13 mouse cellular contexts compared by ENCODE assay signal in the genomic region with DNA sequence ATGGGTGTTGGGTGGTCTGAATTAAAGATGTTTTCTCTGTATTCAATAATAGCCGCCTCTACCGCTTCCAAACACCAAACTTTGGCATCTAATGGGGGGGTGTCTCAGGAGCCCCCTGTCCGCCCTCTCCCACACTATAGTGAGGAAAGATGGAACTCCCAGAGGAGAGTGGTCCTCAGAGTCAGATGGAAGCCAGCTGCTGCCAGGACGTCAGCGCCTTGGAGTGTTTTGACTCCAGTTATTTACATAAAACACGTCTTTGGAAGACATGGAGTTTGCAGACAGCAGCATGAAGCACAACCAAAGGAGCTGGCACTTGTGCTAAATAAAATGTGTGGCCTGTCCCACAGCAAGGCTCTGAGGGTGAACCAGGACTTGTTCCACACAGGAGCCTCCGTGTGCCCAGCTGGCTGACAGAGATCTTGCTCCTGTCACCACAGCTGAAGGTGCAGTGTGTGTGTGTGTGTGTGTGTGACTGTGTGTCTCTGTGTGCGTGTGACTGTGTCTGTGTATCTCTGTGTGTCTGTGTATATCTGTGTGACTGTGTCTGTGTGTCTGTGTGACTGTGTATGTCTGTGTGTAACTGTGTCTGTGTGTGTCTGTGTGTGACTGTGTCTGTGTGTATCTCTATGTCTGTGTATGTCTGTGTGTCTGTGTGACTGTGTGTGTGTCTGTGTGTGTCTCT. TPM values are rescaled to one million over a fixed set of nuclear protein-coding genes. Genes with fewer than 3 reads are reported as not detected.
DNase-seq lines count a peak whose midpoint lies in the region; ATAC-seq and TF ChIP-seq lines count a peak whose summit lies in the region.
"Had no signal": no experiment of that assay in that cellular context is flagged by ENCODE, and none has a peak within 500 bp of the region (broad histone marks: within the 10 kb centered on the region; RNA-seq: fewer than 3 reads in every experiment).

No protein-coding gene starts in this region.

- no peak for TF ChIP-seq CTCF in intestine, postnatal 0 days (IDR thresholded peaks at IDR 0.05; ENCODE audit: low read depth)
- TF ChIP-seq CTCF in liver, embryonic 14.5 days (IDR thresholded peaks at IDR 0.05; ENCODE audit: low read depth): no peak

- H3K27me3 ChIP-seq in heart, embryonic 11.5 days (ENCODE audit: control insufficient read depth, insufficient read depth, low read length): peaks cover 9% of the 10 kb centered on the region; the same call in 1 of the 2 replicates
- no peaks in the 10 kb centered on the region for H3K27me3 ChIP-seq in intestine, embryonic 16.5 days (replicated peaks; ENCODE audit: control insufficient read depth, insufficient read depth, low read length)
- H3K27me3 ChIP-seq in intestine, postnatal 0 days (replicated peaks; ENCODE audit: control insufficient read depth, insufficient read depth, low read length): no peaks in the 10 kb centered on the region
- H3K27me3 ChIP-seq in lung, embryonic 15.5 days: no peaks in the 10 kb centered on the region
- H3K27me3 ChIP-seq in liver, embryonic 14.5 days (ENCODE audit: control insufficient read depth, insufficient read depth, low read length): no peaks in the 10 kb centered on the region
- H3K27me3 ChIP-seq: hindbrain, embryonic 13.5 days; neural tube, embryonic 13.5 days had no signal

- peak overlapping the region; percentile 51; the same call in 1 of the 2 replicates for H3K27ac ChIP-seq in heart, embryonic 11.5 days (ENCODE audit: low read depth, low read length)
- no peak overlapping the region; the same call in 1 of the 2 replicates for H3K27ac ChIP-seq in intestine, embryonic 16.5 days (ENCODE audit: low read length)
- H3K27ac ChIP-seq in intestine, postnatal 0 days (ENCODE audit: low read depth, low read length): no peak overlapping the region
- H3K27ac ChIP-seq in lung, embryonic 15.5 days: peak overlapping the region; percentile 38; the same call in 1 of the 2 replicates
- H3K27ac ChIP-seq in liver, embryonic 14.5 days: no peak overlapping the region
- H3K27ac ChIP-seq: hindbrain, embryonic 13.5 days; neural tube, embryonic 13.5 days had no signal

- TF ChIP-seq EP300 in liver, embryonic 14.5 days (IDR thresholded peaks at IDR 0.05; ENCODE audit: low read depth): no peak

- no peaks in the 10 kb centered on the region for H3K36me3 ChIP-seq in heart, embryonic 11.5 days (ENCODE audit: control insufficient read depth, insufficient read depth, low read length)
- H3K36me3 ChIP-seq in intestine, embryonic 16.5 days (ENCODE audit: control insufficient read depth, insufficient read depth, low read length): peaks cover 4% of the 10 kb centered on the region; the same call in 1 of the 2 replicates
- peaks cover 23% of the 10 kb centered on the region for H3K36me3 ChIP-seq in intestine, postnatal 0 days (ENCODE audit: control insufficient read depth, insufficient read depth)
- no peaks in the 10 kb centered on the region for H3K36me3 ChIP-seq in lung, embryonic 15.5 days
- H3K36me3 ChIP-seq in liver, embryonic 14.5 days (replicated peaks; ENCODE audit: control insufficient read depth, insufficient read depth, low read depth): no peaks in the 10 kb centered on the region
- H3K36me3 ChIP-seq: hindbrain, embryonic 13.5 days; neural tube, embryonic 13.5 days had no signal

- ATAC-seq in heart, embryonic 11.5 days (replicated peaks; ENCODE audit: insufficient number of reproducible peaks, low FRiP score, low TSS enrichment): no peak
- peak; percentile 47; the same call in 1 of the 2 replicates for ATAC-seq in intestine, embryonic 16.5 days
- no peak for ATAC-seq in intestine, postnatal 0 days
- ATAC-seq in lung, embryonic 15.5 days (ENCODE audit: borderline replicate concordance, extremely low read depth, low FRiP score, low TSS enrichment): peak; percentile 68
- peak; percentile 52; the same call in 1 of the 2 replicates for ATAC-seq in liver, embryonic 14.5 days (ENCODE audit: insufficient read depth)
- ATAC-seq: forebrain, postnatal 0 days had no signal

- H3K9ac ChIP-seq in heart, embryonic 11.5 days (ENCODE audit: low read depth, low read length): no peak overlapping the region
- no peak overlapping the region for H3K9ac ChIP-seq in intestine, embryonic 16.5 days (ENCODE audit: low read depth, low read length)
- no peak overlapping the region for H3K9ac ChIP-seq in intestine, postnatal 0 days (ENCODE audit: low read depth, low read length)
- no peak overlapping the region for H3K9ac ChIP-seq in lung, embryonic 15.5 days
- no peak overlapping the region; the same call in 1 of the 2 replicates for H3K9ac ChIP-seq in liver, embryonic 14.5 days (replicated peaks)
- H3K9ac ChIP-seq: forebrain, postnatal 0 days; hindbrain, embryonic 13.5 days; neural tube, embryonic 13.5 days had no signal

- WGBS in heart, embryonic 11.5 days (ENCODE audit: insufficient replicate concordance): 37% methylated on average over 8 of the region's 8 CpGs
- 49% methylated on average over 8 of the region's 8 CpGs for WGBS in intestine, embryonic 16.5 days
- 62% methylated on average over 8 of the region's 8 CpGs for WGBS in intestine, postnatal 0 days
- WGBS in lung, embryonic 15.5 days: 40% methylated on average over 8 of the region's 8 CpGs
- 55% methylated on average over 8 of the region's 8 CpGs for WGBS in liver, embryonic 14.5 days (ENCODE audit: insufficient replicate concordance)

- no peak overlapping the region for H3K4me3 ChIP-seq in heart, embryonic 11.5 days (ENCODE audit: low read depth, low read length)
- no peak overlapping the region for H3K4me3 ChIP-seq in intestine, embryonic 16.5 days (ENCODE audit: low read length)
- H3K4me3 ChIP-seq in intestine, postnatal 0 days (ENCODE audit: low read depth, low read length): no peak overlapping the region
- no peak overlapping the region for H3K4me3 ChIP-seq in lung, embryonic 15.5 days
- H3K4me3 ChIP-seq in liver, embryonic 14.5 days (ENCODE audit: insufficient read depth in 1 of 2, low read depth in 2 of 2, low read length in 2 of 2): no peak overlapping the region
- H3K4me3 ChIP-seq: hindbrain, embryonic 13.5 days; neural tube, embryonic 13.5 days had no signal

- H3K4me1 ChIP-seq in heart, embryonic 11.5 days (ENCODE audit: control insufficient read depth, insufficient read depth, low read length): peaks cover 21% of the 10 kb centered on the region
- peaks cover 8% of the 10 kb centered on the region for H3K4me1 ChIP-seq in intestine, embryonic 16.5 days (ENCODE audit: control insufficient read depth, insufficient read depth, low read length)
- no peaks in the 10 kb centered on the region for H3K4me1 ChIP-seq in intestine, postnatal 0 days (replicated peaks; ENCODE audit: control insufficient read depth, insufficient read depth, low read length)
- peaks cover 27% of the 10 kb centered on the region for H3K4me1 ChIP-seq in lung, embryonic 15.5 days
- H3K4me1 ChIP-seq in liver, embryonic 14.5 days (replicated peaks; ENCODE audit: control insufficient read depth in 2 of 2, insufficient read depth in 2 of 2, low read length in 1 of 2): peaks cover 0 to 8% of the 10 kb centered on the region in 2 experiments; a peak in 2 of 4 replicates
- H3K4me1 ChIP-seq: hindbrain, embryonic 13.5 days; neural tube, embryonic 13.5 days had no signal

- H3K4me2 ChIP-seq in heart, embryonic 11.5 days: no peak overlapping the region
- no peak overlapping the region for H3K4me2 ChIP-seq in intestine, embryonic 16.5 days (ENCODE audit: low read depth, low read length)
- no peak overlapping the region for H3K4me2 ChIP-seq in intestine, postnatal 0 days (replicated peaks; ENCODE audit: low read depth)
- H3K4me2 ChIP-seq in lung, embryonic 15.5 days: no peak overlapping the region
- H3K4me2 ChIP-seq in liver, embryonic 14.5 days (ENCODE audit: low read depth): no peak overlapping the region
- H3K4me2 ChIP-seq: hindbrain, embryonic 13.5 days; neural tube, embryonic 13.5 days had no signal

- no peak for DNase-seq in heart, adult 9 months (ENCODE audit: low spot score in 2 of 2)
- no peak for DNase-seq in lung, postnatal 4 days
- no peak for DNase-seq in liver, embryonic 14.5 days (ENCODE audit: low read depth in 3 of 3, low spot score in 3 of 3)
- no peak for DNase-seq in right cerebral cortex, postnatal 25 days
- DNase-seq: adrenal gland, adult 8-10 months; forebrain, postnatal 0 days; kidney, adult 18-20 months had no signal

- no peaks in the 10 kb centered on the region; the same call in 1 of the 2 replicates for H3K9me3 ChIP-seq in heart, embryonic 11.5 days (replicated peaks; ENCODE audit: control insufficient read depth, low read length)
- H3K9me3 ChIP-seq in intestine, embryonic 16.5 days (ENCODE audit: control insufficient read depth, low read length): 0 out of 2 replicates have a peak, but pooled peaks cover 4% of the 10 kb centered on the region
- peaks cover 8% of the 10 kb centered on the region; the same call in 1 of the 2 replicates for H3K9me3 ChIP-seq in intestine, postnatal 0 days (ENCODE audit: control insufficient read depth)
- peaks cover 3% of the 10 kb centered on the region; the same call in 1 of the 2 replicates for H3K9me3 ChIP-seq in lung, embryonic 15.5 days
- H3K9me3 ChIP-seq in liver, embryonic 14.5 days (ENCODE audit: control insufficient read depth, low read length): no peaks in the 10 kb centered on the region

RNA-seq across cellular contexts. Expression of a gene that starts 20.2 kb away (rescaled TPM):
- 24.6 and 25.0 TPM in 2 replicates for polyA plus RNA-seq in heart, embryonic 11.5 days (2014; fragmentation: Nextera tagmentation; extraction: Ambion mirVana)
- polyA plus RNA-seq in intestine, embryonic 16.5 days (2015; fragmentation: Nextera tagmentation; extraction: Ambion mirVana): 15.8 and 18.2 TPM in 2 replicates
- polyA plus RNA-seq in intestine, postnatal 0 days (2015; fragmentation: Nextera tagmentation; extraction: Ambion mirVana): 7.8 and 9.2 TPM in 2 replicates
- polyA plus RNA-seq in lung, embryonic 15.5 days (2015; fragmentation: Nextera tagmentation; extraction: Ambion mirVana): 40.6 and 44.7 TPM in 2 replicates
- polyA plus RNA-seq in liver, embryonic 14.5 days (2012; rRNA removed): 8.6 and 11.3 TPM in 2 replicates
- 4.7 and 6.6 TPM in 2 replicates for polyA plus RNA-seq in liver, embryonic 14.5 days (2014; fragmentation: Nextera tagmentation; extraction: Ambion mirVana)

RNA-seq across cellular contexts. Expression of a gene that starts 45.9 kb away (rescaled TPM):
- polyA plus RNA-seq in heart, embryonic 11.5 days (2014; fragmentation: Nextera tagmentation; extraction: Ambion mirVana): 0.62 and 0.72 TPM in 2 replicates
- polyA plus RNA-seq in intestine, embryonic 16.5 days (2015; fragmentation: Nextera tagmentation; extraction: Ambion mirVana): 2.4 TPM in 2 replicates
- polyA plus RNA-seq in intestine, postnatal 0 days (2015; fragmentation: Nextera tagmentation; extraction: Ambion mirVana): 6.5 and 7.0 TPM in 2 replicates
- 0.52 and 0.81 TPM in 2 replicates for polyA plus RNA-seq in lung, embryonic 15.5 days (2015; fragmentation: Nextera tagmentation; extraction: Ambion mirVana)
- 0.08 and 0.11 TPM in 2 replicates for polyA plus RNA-seq in liver, embryonic 14.5 days (2012; rRNA removed)
- polyA plus RNA-seq in liver, embryonic 14.5 days (2014; fragmentation: Nextera tagmentation; extraction: Ambion mirVana): 0.15 and 0.32 TPM in 2 replicates

Comparison
In these comparisons a context has a peak if more than half of its experiments do, and no peak if none do; other contexts are left out.
1. ATAC-seq: peak in intestine, embryonic 16.5 days (single experiment), lung, embryonic 15.5 days (single experiment) and liver, embryonic 14.5 days (single experiment); none in heart, embryonic 11.5 days (single experiment) and intestine, postnatal 0 days (single experiment).
2. H3K27ac ChIP-seq: peak in heart, embryonic 11.5 days (single experiment) and lung, embryonic 15.5 days (single experiment); none in intestine, embryonic 16.5 days (single experiment), intestine, postnatal 0 days (single experiment) and liver, embryonic 14.5 days (single experiment).